In the genomic region with DNA sequence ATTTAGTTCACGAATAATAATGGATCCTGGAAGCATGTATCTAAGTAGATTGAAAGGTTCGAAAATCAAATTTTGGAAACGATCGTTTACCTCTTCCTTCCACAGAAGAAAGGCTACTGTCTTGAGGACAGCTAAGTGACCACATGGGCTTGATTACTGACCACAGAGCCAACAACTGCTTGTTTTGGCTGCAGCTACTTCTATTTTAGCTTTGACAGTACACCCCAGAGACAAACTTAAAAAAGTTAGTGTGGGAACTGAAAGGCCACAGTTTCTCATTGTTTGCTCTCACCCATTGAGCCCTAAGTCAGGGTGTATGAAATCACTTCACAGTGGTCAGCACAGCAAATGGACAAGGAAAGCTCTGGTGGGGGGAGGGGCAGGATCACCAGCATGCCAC, we compare ENCODE assay signal across 14 mouse cellular contexts.
"Had no signal": no experiment of that assay in that cellular context is flagged by ENCODE, and none has a peak within 500 bp of the region (broad histone marks: within the 10 kb centered on the region; RNA-seq: fewer than 3 reads in every experiment).

No protein-coding gene starts in this region.

- H3K9ac ChIP-seq: liver, embryonic 13.5 days; liver, postnatal 0 days; lung, embryonic 15.5 days; midbrain, embryonic 12.5 days had no signal

- H3K36me3 ChIP-seq: limb, embryonic 10.5 days; liver, embryonic 13.5 days; lung, embryonic 15.5 days; midbrain, embryonic 12.5 days had no signal

- H3K4me3 ChIP-seq: left cerebral cortex, adult 2 months; limb, embryonic 10.5 days; liver, embryonic 13.5 days; lung, embryonic 15.5 days; megakaryocyte, embryonic 14.5 days; midbrain, embryonic 12.5 days had no signal

- H3K27me3 ChIP-seq: liver, embryonic 13.5 days; lung, embryonic 15.5 days; megakaryocyte, embryonic 14.5 days; midbrain, embryonic 12.5 days had no signal

- DNase-seq: kidney, postnatal 14 days; liver, embryonic 13.5 days; liver, postnatal 0 days; lung, postnatal 14 days; right cerebral cortex, adult 18-20 months; right cerebral cortex, postnatal 25 days; thymus, postnatal 4 days had no signal

- H3K4me1 ChIP-seq: limb, embryonic 10.5 days; liver, embryonic 13.5 days; lung, embryonic 15.5 days; megakaryocyte, embryonic 14.5 days had no signal

- H3K27ac ChIP-seq: left cerebral cortex, adult 2 months; limb, embryonic 10.5 days; liver, embryonic 13.5 days; lung, embryonic 15.5 days; macrophage; midbrain, embryonic 12.5 days; stomach, postnatal 0 days had no signal
